Mouse (Mus musculus) embryo, embryonic 9.5 days (tissue): ENCODE measurements at regions not wholly inside any gene's neighbourhood (a gene's known extent, or its start where the extent isn't known, plus 50 kb on each side); places are given as distances from the start of the nearest gene placed in this dataset.
A peak's percentile ranks its signal among the peaks of the same experiment; 100 is the strongest.

ENCODE experiments used
- DNase-seq: peaks from one replicate; pipeline ENCODE4 v3.0.0-alpha.2; 2017; ENCODE audit errors: extremely low spot score

GRCm38 (mm10) chr15:51392449-51393405 is 2492.0 kb upstream of the Gm7489 start:
- DNase-seq = no peak

GRCm38 (mm10) chr15:51395961-51396360 is 2488.7 kb upstream of the Gm7489 start:
- DNase-seq = no peak

- DNase-seq = no peak
Measured at GRCm38 (mm10) chr15:51403581-51403980, 2481.1 kb upstream of the Gm7489 start.

GRCm38 (mm10) chr15:51409791-51410308 is 2474.9 kb upstream of the Gm7489 start:
- DNase-seq = no peak

- no peak for DNase-seq
Measured at GRCm38 (mm10) chr15:51411966-51412365, 2472.7 kb upstream of the Gm7489 start.

- no peak for DNase-seq
Measured at GRCm38 (mm10) chr15:51442606-51443005, 2442.1 kb upstream of the Gm7489 start.

GRCm38 (mm10) chr15:51469895-51470294 is 2414.8 kb upstream of the Gm7489 start:
- DNase-seq = no peak

GRCm38 (mm10) chr15:51471143-51471542 is 2413.6 kb upstream of the Gm7489 start:
- no peak for DNase-seq

GRCm38 (mm10) chr15:51472049-51472448 is 2412.7 kb upstream of the Gm7489 start:
- no peak for DNase-seq

GRCm38 (mm10) chr15:51481856-51482255 is 2402.8 kb upstream of the Gm7489 start:
- no peak for DNase-seq

GRCm38 (mm10) chr15:51484207-51484606 is 2400.5 kb upstream of the Gm7489 start:
- DNase-seq = no peak

- no peak for DNase-seq
Measured at GRCm38 (mm10) chr15:51485554-51485953, 2399.2 kb upstream of the Gm7489 start.

- peak; percentile 4 for DNase-seq
Measured at GRCm38 (mm10) chr15:51502058-51502741, 2382.5 kb upstream of the Gm7489 start.

- DNase-seq = peak; percentile 26
Measured at GRCm38 (mm10) chr15:51502742-51503270, 2381.9 kb upstream of the Gm7489 start.

GRCm38 (mm10) chr15:51503341-51503740 is 2381.4 kb upstream of the Gm7489 start:
- peak; percentile 52 for DNase-seq

- DNase-seq = no peak
Measured at GRCm38 (mm10) chr15:51504016-51504760, 2380.5 kb upstream of the Gm7489 start.

GRCm38 (mm10) chr15:51504789-51505188 is 2379.9 kb upstream of the Gm7489 start:
- DNase-seq = no peak

GRCm38 (mm10) chr15:51507126-51507525 is 2377.6 kb upstream of the Gm7489 start:
- no peak for DNase-seq

GRCm38 (mm10) chr15:51511319-51511718 is 2373.4 kb upstream of the Gm7489 start:
- DNase-seq = peak; percentile 10

- no peak for DNase-seq
Measured at GRCm38 (mm10) chr15:51536317-51536716, 2348.4 kb upstream of the Gm7489 start.

GRCm38 (mm10) chr15:51551216-51551775 is 2333.4 kb upstream of the Gm7489 start:
- DNase-seq = no peak
